Mouse (Mus musculus): Measurements from ENCODE around the gene Ankrd44. TPM values are rescaled to one million over a fixed set of nuclear protein-coding genes. Genes with fewer than 3 reads are reported as not detected.
A peak's percentile ranks its signal among the peaks of the same experiment; 100 is the strongest.

Gene Ankrd44
- total RNA-seq, 2 experiments from 2014 or later = 22.1 to 22.2 TPM

GRCm38 (mm10) chr1:54898656-54899084, 27.5 kb downstream of the Ankrd44 start:
- intact Hi-C loops (cut with DNase I) = no loop called here

GRCm38 (mm10) chr1:54897726-54898125, 28.5 kb downstream of the Ankrd44 start:
- intact Hi-C loops (cut with DNase I) = no loop called here
- DNase-seq (ENCODE audit: low spot score in 2 of 2) = no peak

More at GRCm38 (mm10) chr1:54898656-54899084, 27.5 kb downstream of the Ankrd44 start:
- DNase-seq (ENCODE audit: low spot score in 2 of 2) = peak; percentile 50 to 87

GRCm38 (mm10) chr1:54896109-54897085, 29.8 kb downstream of the Ankrd44 start:
- peak; percentile 67 to 94 for DNase-seq (ENCODE audit: low spot score in 2 of 2)
- intact Hi-C loops (cut with DNase I) = no loop called here

- DNase-seq (ENCODE audit: low spot score in 2 of 2) = no peak
Observed at GRCm38 (mm10) chr1:54888449-54888848, 37.7 kb downstream of the Ankrd44 start.

GRCm38 (mm10) chr1:54887873-54888272, 38.3 kb downstream of the Ankrd44 start:
- intact Hi-C loops (cut with DNase I) = no loop called here
- no peak for DNase-seq (ENCODE audit: low spot score in 2 of 2)

More at GRCm38 (mm10) chr1:54888449-54888848, 37.7 kb downstream of the Ankrd44 start:
- intact Hi-C loops (cut with DNase I) = no loop called here

GRCm38 (mm10) chr1:54882856-54883467, 43.2 kb downstream of the Ankrd44 start:
- intact Hi-C loops (cut with DNase I) = no loop called here
- no peak for DNase-seq (ENCODE audit: low spot score in 2 of 2)

GRCm38 (mm10) chr1:54881523-54881922, 44.7 kb downstream of the Ankrd44 start:
- intact Hi-C loops (cut with DNase I) = no loop called here
- no peak for DNase-seq (ENCODE audit: low spot score in 2 of 2)

GRCm38 (mm10) chr1:54877423-54878073, 48.6 kb downstream of the Ankrd44 start:
- no peak for DNase-seq (ENCODE audit: low spot score in 2 of 2)
- intact Hi-C loops (cut with DNase I) = no loop called here

GRCm38 (mm10) chr1:54877014-54877413, 49.2 kb downstream of the Ankrd44 start:
- no peak for DNase-seq (ENCODE audit: low spot score in 2 of 2)
- intact Hi-C loops (cut with DNase I) = no loop called here

- no peak for DNase-seq (ENCODE audit: low spot score in 2 of 2)
- intact Hi-C loops (cut with DNase I) = no loop called here
Observed at GRCm38 (mm10) chr1:54874094-54874493, 52.1 kb downstream of the Ankrd44 start.

- no peak for DNase-seq (ENCODE audit: low spot score in 2 of 2)
- intact Hi-C loops (cut with DNase I) = no loop called here
Observed at GRCm38 (mm10) chr1:54872857-54873616, 53.1 kb downstream of the Ankrd44 start.

- intact Hi-C loops (cut with DNase I) = no loop called here
- DNase-seq (ENCODE audit: low spot score in 2 of 2) = no peak
Observed at GRCm38 (mm10) chr1:54871321-54871720, 54.9 kb downstream of the Ankrd44 start.

GRCm38 (mm10) chr1:54870634-54871033, 55.6 kb downstream of the Ankrd44 start:
- intact Hi-C loops (cut with DNase I) = no loop called here
- no peak for DNase-seq (ENCODE audit: low spot score in 2 of 2)

- intact Hi-C loops (cut with DNase I) = no loop called here
- no peak for DNase-seq (ENCODE audit: low spot score in 2 of 2)
Observed at GRCm38 (mm10) chr1:54867226-54867625, 59.0 kb downstream of the Ankrd44 start.

GRCm38 (mm10) chr1:54866131-54866530, 60.1 kb downstream of the Ankrd44 start:
- DNase-seq (ENCODE audit: low spot score in 2 of 2) = no peak
- intact Hi-C loops (cut with DNase I) = no loop called here

GRCm38 (mm10) chr1:54864928-54865652, 61.1 kb downstream of the Ankrd44 start:
- intact Hi-C loops (cut with DNase I) = no loop called here
- no peak for DNase-seq (ENCODE audit: low spot score in 2 of 2)

- DNase-seq (ENCODE audit: low spot score in 2 of 2) = no peak
- intact Hi-C loops (cut with DNase I) = no loop called here
Observed at GRCm38 (mm10) chr1:54860361-54860760, 65.8 kb downstream of the Ankrd44 start.

- no peak for DNase-seq (ENCODE audit: low spot score in 2 of 2)
- intact Hi-C loops (cut with DNase I) = no loop called here
Observed at GRCm38 (mm10) chr1:54859876-54860275, 66.3 kb downstream of the Ankrd44 start.

GRCm38 (mm10) chr1:54858898-54859297, 67.3 kb downstream of the Ankrd44 start:
- no peak for DNase-seq (ENCODE audit: low spot score in 2 of 2)
- intact Hi-C loops (cut with DNase I) = no loop called here

All from left cerebral cortex, postnatal 25 days (tissue).